Mouse (Mus musculus) heart, adult 2 months (tissue): Measurements from ENCODE around the gene Efcab12. TPM values are rescaled to one million over a fixed set of nuclear protein-coding genes. Genes with fewer than 3 reads are reported as not detected.

Experiments used
- DNase-seq, 2 experiments: peaks; one replicate each; pipeline ENCODE4 v3.0.0; 2021
- H3K27ac ChIP-seq: fragments of 200-600 bp; 2 replicates; pipeline ENCODE4 v1.8.1; 2022
- H3K27me3 ChIP-seq: fragments of 200-500 bp; 2 replicates; pipeline ENCODE4 v1.6.1; 2012; ENCODE audit warnings: mild to moderate bottlenecking, low read length, inconsistent platforms, mixed read lengths; ENCODE audit not compliant: control insufficient read depth, insufficient read depth
- H3K36me3 ChIP-seq: fragments of 200-500 bp; 2 replicates; pipeline ENCODE4 v1.6.1; 2012; ENCODE audit warnings: low read length, inconsistent platforms; ENCODE audit not compliant: control insufficient read depth, insufficient read depth
- H3K4me1 ChIP-seq: fragments of 200-500 bp; 2 replicates; pipeline ENCODE4 v1.6.1; 2011; ENCODE audit warnings: low read length; ENCODE audit not compliant: control insufficient read depth, insufficient read depth
- H3K4me3 ChIP-seq: fragments of 200-600 bp; 2 replicates; pipeline ENCODE4 v1.8.1; 2022
- H3K79me2 ChIP-seq: fragments of 200-500 bp; replicated peaks from 2 replicates; pipeline ENCODE4 v1.6.1; 2012; ENCODE audit warnings: mild to moderate bottlenecking, inconsistent platforms, low read length, moderate library complexity, mixed read lengths; ENCODE audit not compliant: control insufficient read depth, insufficient read depth
- H3K9ac ChIP-seq: fragments of 200-500 bp; 2 replicates; pipeline ENCODE4 v1.6.1; 2012; ENCODE audit warnings: low read depth, mild to moderate bottlenecking, control low read depth, inconsistent platforms, low read length, mixed read lengths
- CTCF ChIP-seq: fragments of 200-600 bp; IDR thresholded peaks from 2 replicates; pipeline ENCODE4 v1.8.1; 2022; ENCODE audit warnings: antibody characterized with exemption, mild to moderate bottlenecking, moderate library complexity
- EP300 ChIP-seq: fragments of 200-500 bp; IDR thresholded peaks from 2 replicates; pipeline ENCODE4 v1.6.1; 2011; ENCODE audit warnings: low read depth, low read length, control low read depth; ENCODE audit not compliant: insufficient read depth
- POLR2A ChIP-seq: fragments of 200-500 bp; IDR thresholded peaks from 2 replicates; pipeline ENCODE4 v1.6.1; 2011; ENCODE audit warnings: mild to moderate bottlenecking, low read depth, low read length, control low read depth; ENCODE audit not compliant: insufficient read depth
- WGBS: fragments of 180-500 bp; shearing (Covaris S2); methylation state at CpG from one replicate; pipeline ENCODE4 v1.1.7; 2018; 5-methylcytosine and 5-hydroxymethylcytosine counted together
- intact Hi-C: fragments of 180-260 bp; cut with DNase I; formaldehyde crosslinking; loops from one replicate; pipeline ENCODE4 v1.15.1; 2025
- microRNA-seq, 2 experiments: library from miRNA; unstranded; fragments of <30 nt; microRNA quantifications; one replicate each; pipeline ENCODE4 v1.2.0; 2021
- polyA plus RNA-seq: library from polyadenylated mRNA; depleted of rRNA; stranded (reverse); fragments of >200 nt; gene quantifications from 2 replicates; pipeline ENCODE4 v1.2.3, GENCODE M21; 2012; rRNA removed
- total RNA-seq, 2 experiments: library from RNA; stranded (reverse); gene quantifications; 2 replicates each; pipeline ENCODE4 v1.2.3; 2021

The Efcab12 gene
- total and polyA plus RNA-seq, 3 experiments, result 0.14 to 0.26 (median 0.16) TPM

- no peaks in the 10 kb centered on the region for H3K79me2 ChIP-seq
- peaks cover 10% of the 10 kb centered on the region for H3K4me1 ChIP-seq
- no peak overlapping the region for H3K4me3 ChIP-seq
- intact Hi-C loops, result no loop called here
- TF ChIP-seq CTCF, result no peak
- TF ChIP-seq POLR2A, result no peak
- TF ChIP-seq EP300, result no peak
- H3K36me3 ChIP-seq, result no peaks in the 10 kb centered on the region
- H3K9ac ChIP-seq, result no peak overlapping the region
- no peaks in the 10 kb centered on the region for H3K27me3 ChIP-seq
- no peak overlapping the region for H3K27ac ChIP-seq
- WGBS, result 52% methylated on average over 9 of the region's 9 CpGs
- DNase-seq, result no peak
Measured at GRCm38 (mm10) chr6:115767357-115767756, 70.9 kb downstream of the Efcab12 start.

DNA sequence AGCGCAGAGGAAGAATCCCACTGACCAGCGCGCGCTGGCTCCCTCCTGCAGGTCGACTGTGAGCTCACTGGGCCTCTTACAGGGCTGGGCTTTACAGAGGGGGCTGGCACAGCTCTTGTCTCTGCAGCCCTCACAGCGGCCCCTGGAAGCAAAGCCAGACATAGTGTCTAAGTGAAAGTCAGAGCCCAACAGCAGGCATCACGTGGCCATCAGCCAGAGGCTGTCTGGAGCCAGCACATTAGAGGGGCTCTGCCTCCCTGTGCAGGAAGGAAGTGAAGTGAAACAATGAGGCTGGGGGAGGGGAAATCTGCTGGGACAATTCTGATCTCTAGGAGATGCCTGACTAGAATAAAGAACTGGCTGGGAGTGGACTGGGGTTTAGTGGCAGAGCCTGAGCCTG lies 74.0 kb downstream of the Efcab12 start:
- 15% methylated on average over 7 of the region's 7 CpGs for WGBS
- Histone ChIP-seq H3K36me3 (no peaks in the 10 kb centered on the region), H3K79me2 (no peaks in the 10 kb centered on the region), H3K27me3 (no peaks in the 10 kb centered on the region), H3K4me3 (no peak overlapping the region), H3K4me1 (peaks cover 12% of the 10 kb centered on the region), H3K9ac (peak overlapping the region; percentile 46; the same call in 1 of the 2 replicates), H3K27ac (peak overlapping the region; percentile 42; the same call in 1 of the 2 replicates)
- no peak for TF ChIP-seq EP300
- TF ChIP-seq CTCF, result no peak
- TF ChIP-seq POLR2A, result 0 out of 2 replicates have a peak, but pooled peaks have one; percentile 24
- intact Hi-C loops, result no loop called here
- peak; percentile 56 to 67 for DNase-seq

DNA sequence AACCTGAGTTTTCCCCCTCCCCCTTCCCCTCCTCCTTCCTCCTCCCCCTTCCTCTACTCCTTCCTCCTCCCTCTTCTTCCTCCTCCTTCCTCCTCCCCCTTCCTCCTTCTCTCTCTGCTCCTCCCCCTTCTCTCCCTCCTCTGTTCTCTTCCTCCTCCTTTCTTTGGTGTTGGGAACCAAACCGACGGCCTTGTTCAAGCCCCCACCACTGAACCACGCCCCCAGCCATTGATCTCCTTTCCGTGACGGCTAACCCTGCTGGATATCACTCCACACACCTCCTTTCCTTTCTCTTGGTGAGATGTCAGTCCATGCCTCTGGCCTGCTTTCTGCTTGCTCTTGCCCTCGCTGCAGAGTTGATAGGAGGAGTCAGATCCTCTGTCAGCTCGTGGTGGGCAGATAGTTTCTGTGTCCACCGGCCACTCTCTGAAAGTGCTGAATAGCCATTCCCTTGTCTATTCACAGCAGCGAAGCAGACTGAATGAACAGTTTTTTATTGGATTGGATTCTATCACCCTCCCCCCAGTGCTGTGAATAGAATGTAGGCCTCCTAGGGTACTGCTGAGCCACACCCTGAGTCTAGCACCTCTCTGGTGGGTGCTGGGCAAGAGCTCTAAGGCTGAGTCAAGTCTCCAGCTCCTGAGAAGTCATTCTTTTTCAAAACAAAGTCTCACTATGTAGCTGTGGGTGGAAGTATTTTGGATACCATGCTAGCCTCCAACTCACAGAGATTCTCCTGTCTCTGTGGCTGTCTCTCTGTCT lies 76.0 kb downstream of the Efcab12 start, which contains the start of gene Tmem40:
Gene Tmem40 (minus strand): TSS at position 416 of the 762 bp plus-strand sequence.
- Histone ChIP-seq H3K4me3 (no peak within 1 kb of the TSS), H3K27me3 (no peaks in the 10 kb centered on the region), H3K27ac (no peak within 1 kb of the TSS), H3K4me1 (peaks cover 3% of the 10 kb centered on the region; the same call in 1 of the 2 replicates), H3K79me2 (no peaks in the 10 kb centered on the region), H3K9ac (no peak within 1 kb of the TSS), H3K36me3 (no peaks in the 10 kb centered on the region)
- 22% methylated on average over 9 of the region's 9 CpGs for WGBS
- TF ChIP-seq CTCF (no peak), EP300 (no peak), POLR2A (no peak)
- intact Hi-C loops, result no loop called here
- DNase-seq, result no peak

DNA sequence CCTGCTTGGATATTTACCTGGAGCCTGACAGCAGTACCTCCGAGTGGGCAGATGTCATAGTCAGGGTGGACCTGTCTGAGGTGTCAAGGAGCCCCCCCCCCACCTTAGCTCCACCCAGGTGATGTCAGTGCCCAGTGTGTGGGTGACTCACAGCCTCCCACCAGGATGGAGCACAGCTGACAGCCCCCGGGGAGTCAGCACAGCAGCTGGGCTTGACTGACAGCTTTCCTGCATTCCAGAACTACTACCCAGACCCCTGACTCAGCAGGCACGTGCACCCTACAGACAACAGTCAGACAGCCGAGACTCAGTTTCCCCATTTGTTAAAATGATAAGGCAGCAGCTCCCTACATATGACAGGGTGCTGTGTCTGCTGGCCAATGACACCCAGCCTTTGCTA lies 77.2 kb downstream of the Efcab12 start:
- no peaks in the 10 kb centered on the region for H3K36me3 ChIP-seq
- H3K4me3 ChIP-seq, result no peak overlapping the region
- intact Hi-C loops, result no loop called here
- no peak overlapping the region for H3K9ac ChIP-seq
- WGBS, result 35% methylated on average over 4 of the region's 4 CpGs
- no peak overlapping the region for H3K27ac ChIP-seq
- TF ChIP-seq CTCF (no peak), EP300 (no peak), POLR2A (no peak)
- no peaks in the 10 kb centered on the region for H3K27me3 ChIP-seq
- no peak for DNase-seq
- no peaks in the 10 kb centered on the region for H3K79me2 ChIP-seq
- H3K4me1 ChIP-seq, result peaks cover 3% of the 10 kb centered on the region; the same call in 1 of the 2 replicates

Small RNA genes within 50 kb of the gene (microRNA-seq; reads per million reads assigned to microRNA genes)
- gene Mir7660, result 0 reads per million in 2 experiments

Other genes with a start within 250 kb of the Efcab12 start
- gene Mkrn2os, start 245.8 kb downstream of the Efcab12 start, total RNA-seq, result under 1 TPM; 0.55 to 0.84 TPM
- 1.9 and 2.3 TPM in 2 replicates for gene Mkrn2os, start 245.8 kb downstream of the Efcab12 start, polyA plus RNA-seq
- gene Mkrn2, start 236.5 kb downstream of the Efcab12 start, total RNA-seq, result 10 to 100 TPM; 36.4 to 45.2 TPM
- 105 and 119 TPM in 2 replicates for gene Mkrn2, start 236.5 kb downstream of the Efcab12 start, polyA plus RNA-seq
- gene Raf1, start 161.8 kb downstream of the Efcab12 start, total RNA-seq, result 100 to 1,000 TPM; 103 to 109 TPM
- gene Raf1, start 161.8 kb downstream of the Efcab12 start, polyA plus RNA-seq, result 145 and 186 TPM in 2 replicates
- gene Tmem40, start 76.0 kb downstream of the Efcab12 start, total RNA-seq, result 1 to 10 TPM in 1 of 2 experiments, not detected in 1; 2.4 TPM
- gene Tmem40, start 76.0 kb downstream of the Efcab12 start, polyA plus RNA-seq, result 0.47 and 0.92 TPM in 2 replicates
- 10 to 100 TPM; 69.3 to 77.2 TPM for gene Cand2, start 63.9 kb downstream of the Efcab12 start, total RNA-seq
- 59.0 and 68.4 TPM in 2 replicates for gene Cand2, start 63.9 kb downstream of the Efcab12 start, polyA plus RNA-seq
- 100 to 1,000 TPM; 579 to 679 TPM for gene Rpl32, start 29.7 kb downstream of the Efcab12 start, total RNA-seq
- 328 and 413 TPM in 2 replicates for gene Rpl32, start 29.7 kb downstream of the Efcab12 start, polyA plus RNA-seq
- 1 to 10 TPM in 1 of 2 experiments, under 1 TPM in 1; 0.93 to 1.5 TPM for gene Mbd4, start 15.0 kb upstream of the Efcab12 start, total RNA-seq
- 1.2 and 1.5 TPM in 2 replicates for gene Mbd4, start 15.0 kb upstream of the Efcab12 start, polyA plus RNA-seq
- gene Ift122, start 15.1 kb upstream of the Efcab12 start, total RNA-seq, result 1 to 10 TPM; 6.6 to 7.3 TPM
- gene Ift122, start 15.1 kb upstream of the Efcab12 start, polyA plus RNA-seq, result 12.8 and 15.2 TPM in 2 replicates
- gene Rho, start 93.3 kb upstream of the Efcab12 start, total RNA-seq, result under 1 TPM in 1 of 2 experiments, not detected in 1; 0.23 TPM
- gene Rho, start 93.3 kb upstream of the Efcab12 start, polyA plus RNA-seq, result 0.44 and 1.3 TPM in 2 replicates
- gene H1foo, start 106.5 kb upstream of the Efcab12 start, total RNA-seq, result not detected
- not detected in 2 replicates for gene H1foo, start 106.5 kb upstream of the Efcab12 start, polyA plus RNA-seq
- 10 to 100 TPM; 58.8 to 90.6 TPM for gene Plxnd1, start 156.6 kb upstream of the Efcab12 start, total RNA-seq
- 79.9 and 102 TPM in 2 replicates for gene Plxnd1, start 156.6 kb upstream of the Efcab12 start, polyA plus RNA-seq